Mouse (Mus musculus) C3H10T1/2 (cell line): ENCODE measurements around the gene Cyp2d11. TPM values are rescaled to one million over a fixed set of nuclear protein-coding genes. Genes with fewer than 3 reads are reported as not detected.

ENCODE experiments used
- polyA plus RNA-seq, 2 experiments: library from polyadenylated mRNA; unstranded; fragments of >200 nt; fragmentation: generic; extraction: Trizol; gene quantifications; one replicate each; pipeline ENCODE4 v1.2.1; 2012; ENCODE audit warnings: missing spikeins in 2 of 2

Cyp2d11 gene
- not detected for polyA plus RNA-seq

GRCm38 (mm10) chr15:82393922-82394321 lies at the start of gene Cyp2d11:
TSS of gene Cyp2d11 (minus strand) at chr15:82394022.

GRCm38 (mm10) chr15:82433137-82433536 lies 39.3 kb upstream of the Cyp2d11 start, which contains the start of gene Cyp2d9:
TSS of gene Cyp2d9 (plus strand) at chr15:82433437.

GRCm38 (mm10) chr15:82406981-82407380 lies 13.2 kb upstream of the Cyp2d11 start, which contains the start of gene Cyp2d10:
TSS of gene Cyp2d10 (minus strand) at chr15:82407195.

GRCm38 (mm10) chr15:82379871-82380713 lies 13.7 kb downstream of the Cyp2d11 start, which contains the start of gene Cyp2d22:
TSS of gene Cyp2d22 (minus strand) at chr15:82380260.

GRCm38 (mm10) chr15:82354126-82354945 lies 39.5 kb downstream of the Cyp2d11 start, which contains the start of gene Ndufa6:
TSS of gene Ndufa6 (minus strand) at chr15:82354322.

Other genes with a start within 250 kb of the Cyp2d11 start
- gene Srebf2, start 246.8 kb downstream of the Cyp2d11 start, polyA plus RNA-seq, result 100 to 1,000 TPM in 1 of 2 experiments, 10 to 100 TPM in 1; 70.2 to 128 TPM
- gene Shisa8, start 181.2 kb downstream of the Cyp2d11 start, polyA plus RNA-seq, result under 1 TPM in 1 of 2 experiments, not detected in 1; 0.28 TPM
- gene Tnfrsf13c, start 169.7 kb downstream of the Cyp2d11 start, polyA plus RNA-seq, result under 1 TPM in 1 of 2 experiments, not detected in 1; 0.61 TPM
- gene Cenpm, start 149.3 kb downstream of the Cyp2d11 start, polyA plus RNA-seq, result 100 to 1,000 TPM; 147 to 179 TPM
- gene 1500009C09Rik, start 141.6 kb downstream of the Cyp2d11 start, polyA plus RNA-seq, result not detected
- under 1 TPM in 1 of 2 experiments, not detected in 1; 0.04 TPM for gene Sept3, start 119.1 kb downstream of the Cyp2d11 start, polyA plus RNA-seq
- not detected for gene Wbp2nl, start 95.1 kb downstream of the Cyp2d11 start, polyA plus RNA-seq
- gene Naga, start 55.1 kb downstream of the Cyp2d11 start, polyA plus RNA-seq, result 100 to 1,000 TPM in 1 of 2 experiments, 10 to 100 TPM in 1; 21.5 to 103 TPM
- under 1 TPM; 0.01 to 0.18 TPM for gene Pheta2, start 55.1 kb downstream of the Cyp2d11 start, polyA plus RNA-seq
- 100 to 1,000 TPM; 579 to 591 TPM for gene Smdt1, start 55.1 kb downstream of the Cyp2d11 start, polyA plus RNA-seq
- gene Ndufa6, start 39.7 kb downstream of the Cyp2d11 start, polyA plus RNA-seq, result 100 to 1,000 TPM; 143 to 543 TPM
- gene Cyp2d22, start 13.8 kb downstream of the Cyp2d11 start, polyA plus RNA-seq, result under 1 TPM; 0.12 to 0.59 TPM
- not detected for gene Cyp2d10, start 13.2 kb upstream of the Cyp2d11 start, polyA plus RNA-seq
- gene Cyp2d9, start 39.4 kb upstream of the Cyp2d11 start, polyA plus RNA-seq, result not detected
- not detected for gene Cyp2d12, start 161.1 kb upstream of the Cyp2d11 start, polyA plus RNA-seq
- gene Cyp2d34, start 226.9 kb upstream of the Cyp2d11 start, polyA plus RNA-seq, result not detected